Mouse (Mus musculus): ENCODE data around the gene Hivep2. TPM values are rescaled to one million over a fixed set of nuclear protein-coding genes. Genes with fewer than 3 reads are reported as not detected.

Hivep2 gene
- polyA plus RNA-seq, 1 experiment = 18.6 TPM

DNA sequence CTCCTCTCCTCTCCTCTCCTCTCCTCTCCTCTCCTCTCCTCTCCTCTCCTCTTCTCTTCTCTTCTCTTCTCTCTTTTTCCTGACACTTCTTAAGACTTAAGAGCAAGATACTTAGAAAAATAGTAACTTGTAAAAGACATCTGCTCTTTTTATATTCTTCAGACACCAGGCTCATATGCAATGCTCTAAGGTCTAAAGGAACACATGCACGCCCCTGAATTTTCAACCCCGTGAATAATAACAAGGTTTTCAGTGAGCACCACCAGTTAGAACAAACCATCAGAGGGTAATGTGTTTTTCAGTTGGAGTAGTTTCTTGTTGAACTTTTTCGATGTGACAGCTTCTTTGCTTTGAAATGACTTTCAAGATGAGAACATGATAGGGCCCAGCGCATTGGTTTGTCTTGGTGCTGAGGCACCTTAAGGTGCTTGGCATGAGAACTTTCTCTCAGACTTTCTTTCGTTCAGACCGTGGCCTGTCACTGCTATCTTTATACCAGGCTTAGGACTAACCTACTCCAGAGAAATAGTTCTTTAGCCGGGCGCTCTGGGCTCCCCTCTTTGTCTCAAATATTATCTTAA, 86.3 kb downstream of the Hivep2 start:
- TF ChIP-seq CTCF (IDR thresholded peaks at IDR 0.05; ENCODE audit: borderline replicate concordance, extremely low read depth, insufficient read depth, insufficient read length) (no peak), POLR2A (IDR thresholded peaks at IDR 0.05; ENCODE audit: borderline replicate concordance, extremely low read depth, insufficient read depth, insufficient read length, poor library complexity, severe bottlenecking) (no peak)
- DNase-seq (ENCODE audit: low read depth) = no peak

DNA sequence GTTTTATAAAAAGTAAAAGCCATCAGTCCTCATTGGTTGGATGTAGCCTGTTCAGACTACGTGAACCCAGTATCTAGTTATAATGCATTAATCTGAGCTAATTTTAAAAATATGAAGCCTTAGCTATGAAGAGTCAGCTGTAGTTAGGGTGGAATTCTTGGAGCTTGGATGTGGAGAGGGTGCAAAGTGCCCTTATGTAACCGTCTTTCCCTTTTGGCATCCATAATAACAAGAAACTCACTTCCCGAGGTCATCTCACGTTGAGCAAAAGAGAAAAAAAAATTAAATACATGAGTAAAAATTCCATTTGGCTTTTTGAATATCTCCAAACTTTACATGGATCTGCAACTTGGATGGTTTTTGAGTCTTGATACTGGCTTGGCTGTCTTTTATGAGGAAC, 89.0 kb downstream of the Hivep2 start:
- no peak for TF ChIP-seq POLR2A (IDR thresholded peaks at IDR 0.05; ENCODE audit: borderline replicate concordance, extremely low read depth, insufficient read depth, insufficient read length, poor library complexity, severe bottlenecking)
- no peak for DNase-seq (ENCODE audit: low read depth)

DNA sequence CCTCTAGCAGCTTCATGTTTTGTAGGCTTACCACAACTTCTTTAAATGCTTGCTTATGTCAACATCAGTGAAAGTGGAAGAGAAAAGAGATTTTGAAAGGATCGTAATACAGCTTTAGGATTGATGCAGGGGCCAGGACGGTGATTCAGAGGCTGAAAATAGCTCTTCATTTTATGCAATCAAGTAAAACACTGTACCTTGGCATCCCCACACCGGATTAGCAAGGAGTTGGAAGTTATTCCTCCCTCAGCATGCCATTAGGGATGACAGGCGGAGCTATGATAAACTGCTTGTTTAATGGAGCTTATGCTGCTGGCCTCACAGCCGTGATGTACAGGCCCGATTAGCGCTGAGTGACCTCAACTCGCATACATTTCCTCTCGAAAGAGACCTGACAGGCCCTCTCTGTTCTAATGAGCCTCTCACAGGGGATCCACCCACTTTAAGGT, 89.7 kb downstream of the Hivep2 start:
- DNase-seq (ENCODE audit: low read depth) = peak; percentile 75
- TF ChIP-seq POLR2A (IDR thresholded peaks at IDR 0.05; ENCODE audit: borderline replicate concordance, extremely low read depth, insufficient read depth, insufficient read length, poor library complexity, severe bottlenecking) = no peak
- no peak for TF ChIP-seq CTCF (IDR thresholded peaks at IDR 0.05; ENCODE audit: borderline replicate concordance, extremely low read depth, insufficient read depth, insufficient read length)

DNA sequence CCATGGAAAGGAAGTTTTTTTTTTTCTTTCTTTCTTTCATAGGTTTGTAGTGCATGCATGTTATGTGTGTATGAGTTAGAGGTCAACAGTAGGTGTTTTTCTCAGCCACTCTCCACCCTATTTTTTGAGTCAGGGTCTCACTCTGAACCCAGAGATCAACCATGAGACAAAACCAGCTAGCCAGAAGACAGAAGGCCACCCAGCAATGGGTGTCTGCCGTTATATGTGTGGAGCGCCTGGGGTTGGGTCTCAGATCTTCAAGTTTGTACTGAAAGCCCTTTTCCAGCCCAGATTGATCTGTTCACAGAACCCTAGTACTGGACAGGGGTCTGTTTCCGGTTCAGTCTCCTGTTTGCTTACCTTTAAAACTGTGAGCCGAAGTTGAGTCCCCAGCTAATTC, 90.2 kb downstream of the Hivep2 start:
- no peak for DNase-seq (ENCODE audit: low read depth)
- TF ChIP-seq CTCF (IDR thresholded peaks at IDR 0.05; ENCODE audit: borderline replicate concordance, extremely low read depth, insufficient read depth, insufficient read length) (no peak), POLR2A (IDR thresholded peaks at IDR 0.05; ENCODE audit: borderline replicate concordance, extremely low read depth, insufficient read depth, insufficient read length, poor library complexity, severe bottlenecking) (no peak)

DNA sequence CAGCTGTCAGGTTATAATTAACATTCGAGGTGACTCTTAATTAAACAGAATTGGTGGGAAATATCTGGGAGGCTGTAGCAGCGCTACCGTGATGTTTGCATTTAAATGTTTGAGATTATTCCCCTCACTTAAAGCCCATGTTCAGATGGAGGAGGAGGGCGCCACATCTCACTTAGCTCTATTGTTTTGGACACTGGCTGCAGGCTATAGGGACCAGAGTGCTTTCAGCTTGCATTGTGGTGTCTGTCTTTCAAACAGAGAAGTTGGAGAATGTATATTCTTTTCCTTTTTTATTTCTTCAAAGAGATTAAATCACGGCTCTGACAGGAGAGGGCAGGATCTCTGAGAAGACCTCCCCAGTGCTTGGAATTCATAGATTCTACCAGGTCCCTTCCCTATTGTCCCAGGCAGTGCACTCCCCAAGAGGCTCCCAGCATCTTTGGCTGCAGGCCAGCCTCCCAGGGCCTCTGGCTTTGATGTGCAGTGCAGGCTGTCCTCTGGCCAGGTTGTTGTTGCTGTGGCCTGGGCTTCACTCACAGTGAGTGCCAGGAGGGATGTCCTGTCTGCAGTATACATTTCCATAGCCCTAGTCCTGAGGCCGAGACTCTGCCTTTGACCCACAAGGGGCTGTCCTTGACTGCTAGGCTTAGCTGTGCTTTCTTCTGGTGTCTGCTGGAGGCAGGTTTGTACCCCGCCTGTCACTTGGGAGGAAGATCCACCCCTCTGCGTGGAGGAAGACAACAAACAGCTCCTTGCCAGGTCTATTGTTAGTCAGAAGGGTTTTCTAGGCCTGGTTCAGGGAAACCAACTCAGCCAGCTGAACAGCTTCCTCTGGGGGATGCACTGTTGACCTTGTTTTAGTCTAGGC, 90.9 kb downstream of the Hivep2 start:
- no peak for TF ChIP-seq POLR2A (IDR thresholded peaks at IDR 0.05; ENCODE audit: borderline replicate concordance, extremely low read depth, insufficient read depth, insufficient read length, poor library complexity, severe bottlenecking)
- no peak for TF ChIP-seq CTCF (IDR thresholded peaks at IDR 0.05; ENCODE audit: borderline replicate concordance, extremely low read depth, insufficient read depth, insufficient read length)
- DNase-seq (ENCODE audit: low read depth) = peak; percentile 83

DNA sequence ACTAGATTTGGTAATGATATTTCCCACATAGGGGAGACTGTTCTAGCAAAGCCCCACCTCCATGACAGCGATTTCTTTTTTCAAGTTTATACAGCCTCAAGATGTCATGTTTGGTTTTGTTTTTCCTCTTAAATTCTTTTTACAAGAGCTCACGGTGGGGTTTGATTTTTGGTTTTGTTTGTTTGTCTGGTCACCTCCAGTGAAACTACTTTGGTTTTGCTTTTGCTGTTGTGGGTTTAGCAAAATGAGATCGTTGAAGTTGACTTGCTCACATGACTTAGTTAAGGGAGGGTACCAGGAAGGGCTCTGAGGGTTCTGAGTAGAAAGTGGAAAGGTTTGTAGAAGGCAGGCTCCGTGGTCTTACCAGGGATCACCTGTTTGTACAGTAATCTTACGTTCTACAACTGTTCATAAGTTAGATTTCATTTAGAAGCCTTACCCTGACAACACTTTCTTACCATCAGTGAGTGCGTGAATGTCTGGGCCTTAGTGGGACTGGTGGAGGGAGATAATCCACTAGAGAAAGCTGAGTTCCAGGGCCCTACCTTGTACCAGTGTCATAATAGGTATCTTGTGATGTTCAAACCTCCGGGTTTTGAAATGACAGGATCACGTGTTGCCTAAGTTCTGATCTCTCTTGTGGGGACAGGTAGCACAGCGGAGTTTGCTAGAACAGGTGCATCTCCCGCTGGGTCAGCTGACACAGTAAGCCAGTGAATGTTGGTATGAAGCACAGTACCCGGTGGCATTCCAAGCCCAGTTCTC, 92.1 kb downstream of the Hivep2 start:
- TF ChIP-seq CTCF (IDR thresholded peaks at IDR 0.05; ENCODE audit: borderline replicate concordance, extremely low read depth, insufficient read depth, insufficient read length) (no peak), POLR2A (IDR thresholded peaks at IDR 0.05; ENCODE audit: borderline replicate concordance, extremely low read depth, insufficient read depth, insufficient read length, poor library complexity, severe bottlenecking) (no peak)
- DNase-seq (ENCODE audit: low read depth) = no peak

DNA sequence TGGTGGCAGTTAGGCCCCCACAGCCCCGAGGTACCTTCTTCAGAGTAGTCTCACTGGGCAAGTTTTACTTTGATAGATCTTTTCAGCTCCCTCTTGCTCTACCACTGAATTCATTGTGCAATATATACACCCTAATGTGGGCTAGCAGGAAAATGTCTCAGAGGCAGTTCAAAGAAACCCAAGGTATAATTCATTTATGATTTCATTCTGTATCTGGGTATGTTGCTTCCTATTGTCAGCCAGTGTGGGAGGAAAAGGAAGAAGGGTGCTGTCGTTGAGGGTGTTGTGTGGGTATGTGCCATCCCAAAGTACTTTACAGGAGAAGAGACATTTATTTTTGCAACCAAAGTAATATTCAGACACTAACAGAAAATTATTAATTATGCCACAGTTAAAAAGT, 92.9 kb downstream of the Hivep2 start:
- TF ChIP-seq CTCF (IDR thresholded peaks at IDR 0.05; ENCODE audit: borderline replicate concordance, extremely low read depth, insufficient read depth, insufficient read length) (no peak), POLR2A (IDR thresholded peaks at IDR 0.05; ENCODE audit: borderline replicate concordance, extremely low read depth, insufficient read depth, insufficient read length, poor library complexity, severe bottlenecking) (no peak)
- no peak for DNase-seq (ENCODE audit: low read depth)

DNA sequence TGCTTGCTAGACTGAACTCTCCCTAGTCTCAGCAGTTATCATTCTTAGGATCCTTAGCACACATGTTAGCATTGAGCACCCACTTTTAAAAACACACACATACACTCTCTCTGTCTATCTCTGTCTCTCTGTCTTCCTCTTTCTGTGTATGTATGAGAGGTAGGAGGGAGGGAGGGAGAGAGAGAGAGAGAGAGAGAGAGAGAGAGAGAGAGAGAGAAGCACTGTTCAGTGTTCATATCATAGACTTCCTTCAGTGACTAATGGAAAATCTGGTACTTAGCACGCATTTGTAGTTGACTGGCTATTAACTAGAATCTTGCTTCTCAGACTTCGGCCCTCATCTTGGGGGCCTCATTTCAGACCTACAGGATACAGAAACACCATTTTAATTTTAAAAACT, 93.7 kb downstream of the Hivep2 start:
- no peak for DNase-seq (ENCODE audit: low read depth)
- TF ChIP-seq CTCF (IDR thresholded peaks at IDR 0.05; ENCODE audit: borderline replicate concordance, extremely low read depth, insufficient read depth, insufficient read length) = no peak
- TF ChIP-seq POLR2A (IDR thresholded peaks at IDR 0.05; ENCODE audit: borderline replicate concordance, extremely low read depth, insufficient read depth, insufficient read length, poor library complexity, severe bottlenecking) = no peak

DNA sequence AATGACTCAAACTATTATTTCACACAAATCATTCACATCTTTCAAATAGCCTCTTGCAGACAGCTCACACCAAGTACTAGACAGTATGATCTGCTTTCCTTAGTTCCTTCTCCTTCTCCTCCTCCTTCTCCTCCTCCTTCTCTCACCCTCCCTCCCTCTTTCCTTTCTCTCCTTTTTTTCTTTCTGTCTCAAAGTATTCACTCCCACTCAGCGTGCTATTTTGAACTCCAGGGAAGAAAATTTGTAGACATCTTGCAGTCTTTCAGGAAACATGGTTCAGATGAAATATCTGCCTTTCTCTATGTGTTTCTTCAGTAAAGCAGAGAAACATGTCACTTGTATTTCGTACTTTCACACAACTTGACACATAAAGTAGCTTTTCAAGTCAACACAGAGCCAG, 94.4 kb downstream of the Hivep2 start:
- no peak for TF ChIP-seq POLR2A (IDR thresholded peaks at IDR 0.05; ENCODE audit: borderline replicate concordance, extremely low read depth, insufficient read depth, insufficient read length, poor library complexity, severe bottlenecking)
- TF ChIP-seq CTCF (IDR thresholded peaks at IDR 0.05; ENCODE audit: borderline replicate concordance, extremely low read depth, insufficient read depth, insufficient read length) = no peak

DNA sequence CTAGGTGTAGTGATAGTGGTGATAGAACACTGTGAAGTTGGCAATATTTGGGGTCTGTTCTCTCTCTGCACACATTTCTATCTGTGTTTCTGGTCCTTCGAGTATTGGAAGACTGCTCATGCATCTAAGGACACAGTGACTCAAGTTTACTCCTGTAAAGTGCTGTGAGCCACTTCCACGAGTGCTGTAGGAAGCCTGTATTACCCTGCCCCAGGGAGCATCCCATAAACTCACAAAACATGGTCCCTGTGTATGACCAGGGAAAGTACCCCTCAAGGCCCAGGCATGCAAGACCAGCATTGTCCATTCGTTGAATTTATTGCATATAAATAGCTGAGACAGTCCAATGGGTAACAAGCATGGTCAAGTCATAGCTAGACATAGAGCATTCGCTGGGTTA, 97.4 kb downstream of the Hivep2 start:
- DNase-seq (ENCODE audit: low read depth) = no peak
- TF ChIP-seq CTCF (IDR thresholded peaks at IDR 0.05; ENCODE audit: borderline replicate concordance, extremely low read depth, insufficient read depth, insufficient read length) (no peak), POLR2A (IDR thresholded peaks at IDR 0.05; ENCODE audit: borderline replicate concordance, extremely low read depth, insufficient read depth, insufficient read length, poor library complexity, severe bottlenecking) (no peak)

More for the DNA sequence above, 94.4 kb downstream of the Hivep2 start:
- DNase-seq (ENCODE audit: low read depth) = no peak

DNA sequence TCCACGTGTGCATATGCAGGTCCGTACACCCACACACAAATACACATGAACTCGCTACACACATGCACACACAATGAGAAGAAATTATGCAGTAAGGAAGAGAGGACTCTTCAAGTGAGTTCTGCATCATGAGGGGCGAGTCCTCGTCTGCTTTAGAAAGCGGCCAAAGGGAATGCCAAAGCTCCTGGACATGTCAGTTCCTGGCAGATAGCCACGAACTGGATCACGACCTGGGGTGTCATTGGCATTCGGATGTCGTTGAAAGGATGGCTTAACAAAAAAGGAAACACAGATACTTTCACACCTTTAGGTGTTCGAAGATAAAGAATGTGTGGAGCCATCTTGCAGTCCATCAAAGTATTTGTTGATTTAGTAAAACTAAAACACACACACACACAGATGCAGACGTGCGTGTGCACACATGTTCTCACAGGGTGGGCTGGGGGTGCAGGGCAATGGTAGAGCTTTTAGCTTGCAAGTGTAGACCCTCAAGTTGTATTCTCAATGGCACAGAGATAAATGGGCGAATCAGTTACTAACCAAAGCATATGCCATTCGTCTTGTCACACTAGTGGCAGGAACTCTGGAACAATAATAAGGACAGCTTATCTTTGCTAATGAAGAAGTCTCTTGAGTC, 99.0 kb downstream of the Hivep2 start:
- TF ChIP-seq POLR2A (IDR thresholded peaks at IDR 0.05; ENCODE audit: borderline replicate concordance, extremely low read depth, insufficient read depth, insufficient read length, poor library complexity, severe bottlenecking) (no peak), CTCF (IDR thresholded peaks at IDR 0.05; ENCODE audit: borderline replicate concordance, extremely low read depth, insufficient read depth, insufficient read length) (no peak)
- no peak for DNase-seq (ENCODE audit: low read depth)
